ENCODE assay signal across 31 mouse cellular contexts in genomic region chr11:71159439-71160136, GRCm38 (mm10). TPM values are rescaled to one million over a fixed set of nuclear protein-coding genes. Genes with fewer than 3 reads are reported as not detected.
DNase-seq lines count a peak whose midpoint lies in the region; ATAC-seq and TF ChIP-seq lines count a peak whose summit lies in the region.
"Had no signal": no experiment of that assay in that cellular context is flagged by ENCODE, and none has a peak within 500 bp of the region (broad histone marks: within the 10 kb centered on the region; RNA-seq: fewer than 3 reads in every experiment).

No protein-coding gene starts in this region.

- no peak overlapping the region for H3K4me2 ChIP-seq in neural tube, embryonic 15.5 days
- H3K4me2 ChIP-seq: embryonic facial prominence, embryonic 13.5 days; forebrain, embryonic 12.5 days; forebrain, embryonic 15.5 days; heart, embryonic 12.5 days; heart, embryonic 15.5 days; hindbrain, embryonic 14.5 days had no signal

- no peaks in the 10 kb centered on the region for H3K4me1 ChIP-seq in liver, adult 2 months (ENCODE audit: control insufficient read depth, insufficient read depth, low read length)
- peaks cover 15% of the 10 kb centered on the region for H3K4me1 ChIP-seq in bone marrow macrophage, adult 2 months (ENCODE audit: control insufficient read depth, insufficient read depth, low read length)
- no peaks in the 10 kb centered on the region for H3K4me1 ChIP-seq in neural tube, embryonic 15.5 days
- H3K4me1 ChIP-seq: embryonic facial prominence, embryonic 10.5 days; embryonic facial prominence, embryonic 13.5 days; forebrain, embryonic 12.5 days; forebrain, embryonic 15.5 days; heart, embryonic 12.5 days; heart, embryonic 15.5 days; hindbrain, embryonic 10.5 days had no signal

- no peak for TF ChIP-seq POLR2A in liver, adult 2 months (IDR thresholded peaks at IDR 0.05; ENCODE audit: extremely low read depth, insufficient read depth, low read length)
- TF ChIP-seq POLR2A in bone marrow macrophage, adult 2 months (IDR thresholded peaks at IDR 0.05; ENCODE audit: borderline replicate concordance, low read depth, low read length), result no peak

- no peak overlapping the region for H3K27ac ChIP-seq in liver, adult 2 months (replicated peaks; ENCODE audit: insufficient read depth, low read depth, low read length)
- H3K27ac ChIP-seq in bone marrow macrophage, adult 2 months (ENCODE audit: insufficient read depth, low read depth, low read length), result peak overlapping the region; percentile 71
- no peak overlapping the region for H3K27ac ChIP-seq in neural tube, embryonic 15.5 days (replicated peaks)
- H3K27ac ChIP-seq: embryonic facial prominence, embryonic 10.5 days; embryonic facial prominence, embryonic 13.5 days; forebrain, embryonic 12.5 days; forebrain, embryonic 15.5 days; heart, embryonic 15.5 days; hindbrain, embryonic 10.5 days; hindbrain, embryonic 14.5 days; hindbrain, postnatal 0 days had no signal

- TF ChIP-seq CTCF in liver, adult 2 months (IDR thresholded peaks at IDR 0.05; ENCODE audit: low read depth, low read length), result no peak
- TF ChIP-seq CTCF in bone marrow macrophage, adult 2 months (IDR thresholded peaks at IDR 0.05; ENCODE audit: low read depth, low read length), result no peak

- WGBS in liver, adult 2 months, result 64% methylated on average over 3 of the region's 3 CpGs
- 84% methylated on average over 3 of the region's 3 CpGs for WGBS in neural tube, embryonic 15.5 days

- peak; percentile 9 for DNase-seq in liver, adult 2 months (ENCODE audit: extremely low read depth, low read depth, low spot score)
- no peak for DNase-seq in liver
- no peak for DNase-seq in embryo, embryonic 10.5 days (ENCODE audit: low spot score)
- no peak for DNase-seq in spleen, adult 12 weeks (ENCODE audit: low spot score)
- DNase-seq: adrenal gland, adult 2 months; adrenal gland, postnatal 25 days; B cell, adult 2 months; cerebellum, adult 18-20 months; cerebellum, adult 9-10 months; cerebellum, postnatal 14 days; embryo, embryonic 11 days; gastrocnemius, postnatal 10 days; gastrocnemius, postnatal 36 days; heart, adult 11 months; heart, postnatal 10 days; heart, postnatal 36 days had no signal

- H3K27me3 ChIP-seq in liver, adult 2 months (ENCODE audit: control insufficient read depth, insufficient read depth, low read length), result no peaks in the 10 kb centered on the region
- 0 out of 2 replicates have a peak, but pooled peaks cover 3% of the 10 kb centered on the region for H3K27me3 ChIP-seq in neural tube, embryonic 15.5 days (replicated peaks)
- H3K27me3 ChIP-seq: embryonic facial prominence, embryonic 13.5 days; forebrain, embryonic 12.5 days; forebrain, embryonic 15.5 days; heart, embryonic 12.5 days; heart, embryonic 15.5 days had no signal

- H3K9me3 ChIP-seq in neural tube, embryonic 15.5 days (replicated peaks), result no peaks in the 10 kb centered on the region
- H3K9me3 ChIP-seq: embryonic facial prominence, embryonic 10.5 days; embryonic facial prominence, embryonic 13.5 days; forebrain, embryonic 12.5 days; forebrain, embryonic 15.5 days; heart, embryonic 15.5 days; hindbrain, embryonic 10.5 days had no signal

- ATAC-seq in megakaryocyte, adult 5-6 weeks (ENCODE audit: poor library complexity, severe bottlenecking), result peak; percentile 69
- no peak for ATAC-seq in neural tube, embryonic 15.5 days (ENCODE audit: low FRiP score)
- ATAC-seq: forebrain, embryonic 15.5 days; hindbrain, postnatal 0 days; inflammation-experienced regulatory T-cells, adult 6 months had no signal

- H3K4me3 ChIP-seq in liver, adult 2 months (ENCODE audit: insufficient read depth, low read depth, low read length), result no peak overlapping the region
- no peak overlapping the region for H3K4me3 ChIP-seq in bone marrow macrophage, adult 2 months (ENCODE audit: insufficient read depth, low read length)
- H3K4me3 ChIP-seq in neural tube, embryonic 15.5 days (replicated peaks), result no peak overlapping the region
- H3K4me3 ChIP-seq: embryonic facial prominence, embryonic 10.5 days; embryonic facial prominence, embryonic 13.5 days; erythroblast, embryonic 14.5 days; forebrain, embryonic 12.5 days; forebrain, embryonic 15.5 days; heart, embryonic 12.5 days; heart, embryonic 15.5 days; hindbrain, embryonic 10.5 days had no signal

- H3K79me2 ChIP-seq in liver, adult 2 months (ENCODE audit: control insufficient read depth, insufficient read depth, low read length), result no peaks in the 10 kb centered on the region

- H3K36me3 ChIP-seq in liver, adult 2 months (ENCODE audit: control insufficient read depth, insufficient read depth, low read length), result no peaks in the 10 kb centered on the region
- H3K36me3 ChIP-seq in neural tube, embryonic 15.5 days, result no peaks in the 10 kb centered on the region
- H3K36me3 ChIP-seq: embryonic facial prominence, embryonic 10.5 days; embryonic facial prominence, embryonic 13.5 days; forebrain, embryonic 12.5 days; forebrain, embryonic 15.5 days; heart, embryonic 12.5 days; heart, embryonic 15.5 days; hindbrain, embryonic 10.5 days had no signal

- H3K9ac ChIP-seq in liver, adult 2 months (ENCODE audit: low read depth, low read length), result no peak overlapping the region
- no peak overlapping the region for H3K9ac ChIP-seq in neural tube, embryonic 15.5 days (replicated peaks)
- H3K9ac ChIP-seq: embryonic facial prominence, embryonic 13.5 days; forebrain, embryonic 12.5 days; forebrain, embryonic 15.5 days; heart, embryonic 12.5 days; heart, embryonic 15.5 days; hindbrain, embryonic 14.5 days had no signal

RNA-seq across cellular contexts. Expression of gene Nlrp1a, which starts 15.1 kb away (rescaled TPM):
- total RNA-seq in liver, adult 2 months (2014; rRNA removed), result 0.09 and 0.20 TPM in 2 replicates
- 0.04 TPM in 1 of 2 replicates, not detected in the other for polyA plus RNA-seq in liver, adult 2 months (2012; rRNA removed)
- 4.1 and 5.5 TPM in 2 replicates for polyA plus RNA-seq in bone marrow macrophage, adult 2 months (2012; ENCODE audit: insufficient read depth, insufficient read length, missing spikeins)
- total RNA-seq in megakaryocyte, adult 5-6 weeks (2015), result 13.3 and 16.1 TPM in 2 replicates
- 26.1 and 32.0 TPM in 2 replicates for total RNA-seq in megakaryocyte, adult 5-6 weeks (2017)
- 0.15 TPM in 1 of 2 replicates, not detected in the other for polyA plus RNA-seq in neural tube, embryonic 15.5 days (2015; fragmentation: Nextera tagmentation; extraction: Ambion mirVana)
- total RNA-seq: MEL had no signal
- polyA plus RNA-seq: adrenal gland, adult 2 months; erythroblast, embryonic 14.5 days; forebrain, embryonic 15.5 days; heart, embryonic 12.5 days had no signal
